Mouse (Mus musculus) forebrain, embryonic 15.5 days (tissue): ENCODE data around the gene Vegfa. TPM values are rescaled to one million over a fixed set of nuclear protein-coding genes. Genes with fewer than 3 reads are reported as not detected.

Experiments used
- ATAC-seq: fragments of 200-750 bp; cut with Nextera tagmentation; replicated peaks from 2 replicates; pipeline ENCODE4 v1.8.0; 2017; ENCODE audit warnings: mild to moderate bottlenecking, moderate TSS enrichment, moderate library complexity
- H3K27ac ChIP-seq: fragments of 300-500 bp; sonication (generic); replicated peaks from 2 replicates; pipeline ENCODE4 v1.5.1; 2015; ENCODE audit warnings: mild to moderate bottlenecking, inconsistent platforms
- H3K27me3 ChIP-seq: fragments of 300-500 bp; sonication (generic); 2 replicates; pipeline ENCODE4 v1.6.1; 2015; ENCODE audit warnings: inconsistent platforms
- H3K36me3 ChIP-seq: fragments of 300-500 bp; sonication (generic); 2 replicates; pipeline ENCODE4 v1.6.1; 2015; ENCODE audit warnings: mild to moderate bottlenecking, inconsistent platforms
- H3K4me1 ChIP-seq: fragments of 300-500 bp; sonication (generic); 2 replicates; pipeline ENCODE4 v1.6.1; 2015; ENCODE audit warnings: inconsistent platforms
- H3K4me2 ChIP-seq: fragments of 300-500 bp; sonication (generic); replicated peaks from 2 replicates; pipeline ENCODE4 v1.6.1; 2015; ENCODE audit warnings: mild to moderate bottlenecking, inconsistent platforms
- H3K4me3 ChIP-seq: fragments of 300-500 bp; sonication (generic); 2 replicates; pipeline ENCODE4 v1.5.1; 2015; ENCODE audit warnings: mild to moderate bottlenecking, inconsistent platforms
- H3K9ac ChIP-seq: fragments of 300-500 bp; sonication (generic); replicated peaks from 2 replicates; pipeline ENCODE4 v1.6.1; 2015; ENCODE audit warnings: mild to moderate bottlenecking, inconsistent platforms
- H3K9me3 ChIP-seq: fragments of 300-500 bp; sonication (generic); 2 replicates; pipeline ENCODE4 v1.6.1; 2016; ENCODE audit warnings: inconsistent platforms
- WGBS: fragments of 180-500 bp; shearing (Covaris S2); methylation state at CpG from one replicate; pipeline ENCODE4 v1.1.7; 2015; ENCODE audit warnings: mixed read lengths; 5-methylcytosine and 5-hydroxymethylcytosine counted together
- polyA plus RNA-seq: library from polyadenylated mRNA; unstranded; fragments of >200 nt; fragmentation: Nextera tagmentation; extraction: Ambion mirVana; gene quantifications from 2 replicates; pipeline ENCODE4 v1.2.1, GENCODE M21; 2015

Gene Vegfa
- polyA plus RNA-seq, 1 experiment from 2014 or later: 3.1 TPM

- Histone ChIP-seq H3K4me2 (no peak overlapping the region), H3K36me3 (no peaks in the 10 kb centered on the region), H3K9ac (no peak overlapping the region), H3K27me3 (no peaks in the 10 kb centered on the region), H3K9me3 (no peaks in the 10 kb centered on the region), H3K4me3 (no peak overlapping the region), H3K4me1 (no peaks in the 10 kb centered on the region), H3K27ac (no peak overlapping the region)
- no peak for ATAC-seq
- 61% methylated on average over 10 of the region's 10 CpGs for WGBS
Measured at GRCm38 (mm10) chr17:45979025-45979805, 53.0 kb downstream of the Vegfa start.

GRCm38 (mm10) chr17:45974461-45974860, 57.7 kb downstream of the Vegfa start:
- Histone ChIP-seq H3K27me3 (no peaks in the 10 kb centered on the region), H3K9me3 (no peaks in the 10 kb centered on the region), H3K36me3 (no peaks in the 10 kb centered on the region), H3K4me3 (no peak overlapping the region), H3K4me1 (no peaks in the 10 kb centered on the region), H3K9ac (no peak overlapping the region), H3K27ac (no peak overlapping the region), H3K4me2 (no peak overlapping the region)
- ATAC-seq: no peak
- 85% methylated on average over 7 of the region's 7 CpGs for WGBS

GRCm38 (mm10) chr17:45973214-45973613, 59.0 kb downstream of the Vegfa start:
- no peaks in the 10 kb centered on the region for H3K9me3 ChIP-seq
- ATAC-seq: no peak
- no peak overlapping the region for H3K4me2 ChIP-seq
- H3K27me3 ChIP-seq: no peaks in the 10 kb centered on the region
- 87% methylated on average over 7 of the region's 7 CpGs for WGBS
- no peaks in the 10 kb centered on the region for H3K4me1 ChIP-seq
- H3K27ac ChIP-seq: no peak overlapping the region
- H3K9ac ChIP-seq: no peak overlapping the region
- H3K4me3 ChIP-seq: no peak overlapping the region
- no peaks in the 10 kb centered on the region for H3K36me3 ChIP-seq

GRCm38 (mm10) chr17:45972405-45972804, 59.8 kb downstream of the Vegfa start:
- 85% methylated on average over 7 of the region's 7 CpGs for WGBS
- H3K4me3 ChIP-seq: no peak overlapping the region
- no peaks in the 10 kb centered on the region for H3K4me1 ChIP-seq
- H3K9ac ChIP-seq: no peak overlapping the region
- no peak overlapping the region for H3K27ac ChIP-seq
- no peak for ATAC-seq
- no peaks in the 10 kb centered on the region for H3K9me3 ChIP-seq
- H3K4me2 ChIP-seq: no peak overlapping the region
- no peaks in the 10 kb centered on the region for H3K27me3 ChIP-seq
- no peaks in the 10 kb centered on the region for H3K36me3 ChIP-seq

GRCm38 (mm10) chr17:45971800-45972199, 60.4 kb downstream of the Vegfa start:
- Histone ChIP-seq H3K4me3 (no peak overlapping the region), H3K9me3 (no peaks in the 10 kb centered on the region), H3K27ac (no peak overlapping the region), H3K9ac (no peak overlapping the region), H3K36me3 (no peaks in the 10 kb centered on the region), H3K27me3 (no peaks in the 10 kb centered on the region), H3K4me2 (no peak overlapping the region), H3K4me1 (no peaks in the 10 kb centered on the region)
- ATAC-seq: no peak
- WGBS: 88% methylated on average over 6 of the region's 6 CpGs

GRCm38 (mm10) chr17:45970741-45971550, 61.2 kb downstream of the Vegfa start:
- Histone ChIP-seq H3K9me3 (no peaks in the 10 kb centered on the region), H3K9ac (no peak overlapping the region), H3K27ac (no peak overlapping the region), H3K4me1 (no peaks in the 10 kb centered on the region), H3K36me3 (no peaks in the 10 kb centered on the region), H3K27me3 (no peaks in the 10 kb centered on the region), H3K4me2 (no peak overlapping the region), H3K4me3 (no peak overlapping the region)
- ATAC-seq: no peak
- WGBS: 87% methylated on average over 17 of the region's 17 CpGs

GRCm38 (mm10) chr17:45969596-45969995, 62.6 kb downstream of the Vegfa start:
- Histone ChIP-seq H3K9me3 (no peaks in the 10 kb centered on the region), H3K27ac (no peak overlapping the region), H3K4me2 (no peak overlapping the region), H3K27me3 (no peaks in the 10 kb centered on the region), H3K4me3 (no peak overlapping the region), H3K36me3 (no peaks in the 10 kb centered on the region), H3K9ac (no peak overlapping the region), H3K4me1 (no peaks in the 10 kb centered on the region)
- WGBS: 48% methylated on average over 8 of the region's 8 CpGs
- ATAC-seq: no peak

GRCm38 (mm10) chr17:45968341-45968740, 63.8 kb downstream of the Vegfa start:
- no peak for ATAC-seq
- WGBS: 86% methylated on average over 11 of the region's 11 CpGs

More at GRCm38 (mm10) chr17:45968341-45968740, 63.8 kb downstream of the Vegfa start:
- H3K9ac ChIP-seq: no peak overlapping the region
- H3K36me3 ChIP-seq: no peaks in the 10 kb centered on the region
- no peak overlapping the region for H3K4me2 ChIP-seq
- H3K27me3 ChIP-seq: no peaks in the 10 kb centered on the region
- H3K4me3 ChIP-seq: no peak overlapping the region
- H3K4me1 ChIP-seq: no peaks in the 10 kb centered on the region
- no peaks in the 10 kb centered on the region for H3K9me3 ChIP-seq
- no peak overlapping the region for H3K27ac ChIP-seq

Other genes starting within 250 kb of the Vegfa start
- 129 and 134 TPM in 2 replicates for gene Mrps18a, start 78.6 kb upstream of the Vegfa start, polyA plus RNA-seq
- gene Rsph9, start 111.8 kb upstream of the Vegfa start, polyA plus RNA-seq: 37.2 and 45.7 TPM in 2 replicates
- gene Mad2l1bp, start 121.2 kb upstream of the Vegfa start, polyA plus RNA-seq: 27.0 and 28.9 TPM in 2 replicates
- gene Gtpbp2, start 128.7 kb upstream of the Vegfa start, polyA plus RNA-seq: 41.4 and 45.4 TPM in 2 replicates
- gene Polh, start 170.3 kb upstream of the Vegfa start, polyA plus RNA-seq: 8.5 and 9.9 TPM in 2 replicates
- gene Xpo5, start 170.4 kb upstream of the Vegfa start, polyA plus RNA-seq: 42.4 and 42.7 TPM in 2 replicates
- 89.5 and 97.2 TPM in 2 replicates for gene Polr1c, start 215.7 kb upstream of the Vegfa start, polyA plus RNA-seq
- 91.5 and 93.8 TPM in 2 replicates for gene Yipf3, start 215.7 kb upstream of the Vegfa start, polyA plus RNA-seq
- gene Lrrc73, start 221.2 kb upstream of the Vegfa start, polyA plus RNA-seq: 10.0 and 12.0 TPM in 2 replicates